11 mouse cellular contexts compared by ENCODE assay signal in genomic region chr3:138510471-138510870, GRCm38 (mm10).
"Had no signal": no experiment of that assay in that cellular context is flagged by ENCODE, and none has a peak within 500 bp of the region (broad histone marks: within the 10 kb centered on the region; RNA-seq: fewer than 3 reads in every experiment).

No protein-coding gene starts in this region.

- H3K9me3 ChIP-seq: limb, embryonic 15.5 days; liver, embryonic 12.5 days; lung, embryonic 15.5 days; midbrain, embryonic 13.5 days; neural tube, embryonic 12.5 days had no signal

- H3K4me3 ChIP-seq: left cerebral cortex, adult 2 months; limb, embryonic 15.5 days; liver, embryonic 12.5 days; lung, embryonic 15.5 days; midbrain, embryonic 13.5 days; myocyte; neural tube, embryonic 12.5 days had no signal

- H3K27ac ChIP-seq: left cerebral cortex, adult 2 months; limb, embryonic 15.5 days; liver, embryonic 12.5 days; lung, embryonic 15.5 days; midbrain, embryonic 13.5 days; neural tube, embryonic 12.5 days; stomach, postnatal 0 days had no signal

- ATAC-seq: liver, embryonic 12.5 days; midbrain, embryonic 13.5 days had no signal

- H3K4me1 ChIP-seq: liver, embryonic 12.5 days; lung, embryonic 15.5 days had no signal

- H3K36me3 ChIP-seq: limb, embryonic 15.5 days; liver, embryonic 12.5 days; lung, embryonic 15.5 days; midbrain, embryonic 13.5 days; neural tube, embryonic 12.5 days had no signal

- H3K4me2 ChIP-seq: limb, embryonic 15.5 days; liver, embryonic 12.5 days; lung, embryonic 15.5 days; midbrain, embryonic 13.5 days; neural tube, embryonic 12.5 days had no signal

- DNase-seq: kidney, adult 9 months; kidney, postnatal 14 days; thymus, postnatal 4 days had no signal

- H3K27me3 ChIP-seq: limb, embryonic 15.5 days; liver, embryonic 12.5 days; lung, embryonic 15.5 days; midbrain, embryonic 13.5 days; neural tube, embryonic 12.5 days had no signal

- H3K9ac ChIP-seq: limb, embryonic 15.5 days; liver, embryonic 12.5 days; lung, embryonic 15.5 days; midbrain, embryonic 13.5 days; neural tube, embryonic 12.5 days had no signal
